Mouse (Mus musculus) heart, embryonic 13.5 days (tissue): ENCODE data around the gene Notch3. TPM values are rescaled to one million over a fixed set of nuclear protein-coding genes. Genes with fewer than 3 reads are reported as not detected.
"Not testable (repeated sequence)": the region's sequence is repeated elsewhere in the genome, so short reads cannot be mapped to it uniquely, and the experiment has no call there.

Source experiments
- ATAC-seq: fragments of 200-750 bp; cut with Nextera tagmentation; 2 replicates; pipeline ENCODE4 v1.8.0; 2017; ENCODE audit warnings: moderate TSS enrichment; ENCODE audit not compliant: insufficient number of reproducible peaks, low FRiP score, low TSS enrichment; ENCODE audit errors: extremely low read depth
- H3K27ac ChIP-seq: fragments of 300-500 bp; sonication (generic); replicated peaks from 2 replicates; pipeline ENCODE4 v1.5.1; 2015; ENCODE audit warnings: moderate library complexity, mild to moderate bottlenecking, inconsistent platforms
- H3K27me3 ChIP-seq: fragments of 300-500 bp; sonication (generic); replicated peaks from 2 replicates; pipeline ENCODE4 v1.6.1; 2015; ENCODE audit warnings: mild to moderate bottlenecking, inconsistent platforms
- H3K36me3 ChIP-seq: fragments of 300-500 bp; sonication (generic); 2 replicates; pipeline ENCODE4 v1.6.1; 2015; ENCODE audit warnings: mild to moderate bottlenecking, inconsistent platforms
- H3K4me1 ChIP-seq: fragments of 300-500 bp; sonication (generic); 2 replicates; pipeline ENCODE4 v1.6.1; 2015; ENCODE audit warnings: inconsistent platforms
- H3K4me2 ChIP-seq: fragments of 300-500 bp; sonication (generic); 2 replicates; pipeline ENCODE4 v1.6.1; 2015; ENCODE audit warnings: inconsistent platforms, mild to moderate bottlenecking, moderate library complexity
- H3K4me3 ChIP-seq: fragments of 300-500 bp; sonication (generic); 2 replicates; pipeline ENCODE4 v1.5.1; 2015; ENCODE audit warnings: moderate library complexity, mild to moderate bottlenecking, inconsistent platforms
- H3K9ac ChIP-seq: fragments of 300-500 bp; sonication (generic); 2 replicates; pipeline ENCODE4 v1.6.1; 2015; ENCODE audit warnings: inconsistent platforms, mild to moderate bottlenecking, moderate library complexity
- H3K9me3 ChIP-seq: fragments of 300-500 bp; sonication (generic); 2 replicates; pipeline ENCODE4 v1.6.1; 2016; ENCODE audit warnings: inconsistent platforms
- WGBS: fragments of 180-500 bp; shearing (Covaris S2); methylation state at CpG from one replicate; pipeline ENCODE4 v1.1.7; 2015; ENCODE audit warnings: mixed read lengths; 5-methylcytosine and 5-hydroxymethylcytosine counted together
- polyA plus RNA-seq: library from polyadenylated mRNA; unstranded; fragments of >200 nt; fragmentation: Nextera tagmentation; extraction: Ambion mirVana; gene quantifications from 2 replicates; pipeline ENCODE4 v1.2.1, GENCODE M21; 2015

Gene Notch3
- polyA plus RNA-seq, 1 experiment from 2014 or later: 5.7 TPM

GRCm38 (mm10) chr17:32116586-32117286 is 49.9 kb downstream of the Notch3 start:
- Histone ChIP-seq H3K36me3 (peaks cover 1% of the 10 kb centered on the region), H3K4me1 (peaks cover 55% of the 10 kb centered on the region), H3K4me3 (no peak overlapping the region), H3K9me3 (no peaks in the 10 kb centered on the region), H3K27ac (no peak overlapping the region), H3K4me2 (no peak overlapping the region), H3K9ac (no peak overlapping the region), H3K27me3 (peaks cover 35% of the 10 kb centered on the region)
- 77% methylated on average over 6 of the region's 6 CpGs for WGBS
- ATAC-seq: no peak

- Histone ChIP-seq H3K4me1 (peaks cover 59% of the 10 kb centered on the region), H3K4me3 (peak overlapping the region; percentile 60), H3K9ac (peak overlapping the region; percentile 78), H3K27me3 (peaks cover 35% of the 10 kb centered on the region), H3K4me2 (peak overlapping the region; percentile 97)
- H3K36me3 ChIP-seq, H3K9me3 ChIP-seq, H3K27ac ChIP-seq, ATAC-seq: not testable (repeated sequence)
- 63% methylated on average over 5 of the region's 5 CpGs for WGBS
Observed at GRCm38 (mm10) chr17:32114486-32114885, 52.2 kb downstream of the Notch3 start.

GRCm38 (mm10) chr17:32113523-32114421 is 52.9 kb downstream of the Notch3 start:
- WGBS: 1% methylated on average over 56 of the region's 56 CpGs
- H3K36me3 ChIP-seq: no peaks in the 10 kb centered on the region
- peak overlapping the region; percentile 97 for H3K4me2 ChIP-seq
- H3K27ac ChIP-seq: no peak overlapping the region
- peaks cover 57% of the 10 kb centered on the region for H3K4me1 ChIP-seq
- H3K9ac ChIP-seq: peak overlapping the region; percentile 78
- H3K9me3 ChIP-seq: no peaks in the 10 kb centered on the region
- H3K27me3 ChIP-seq: peaks cover 35% of the 10 kb centered on the region
- H3K4me3 ChIP-seq: peak overlapping the region; percentile 60
- peak; percentile 68 for ATAC-seq

GRCm38 (mm10) chr17:32113255-32113522 is 53.5 kb downstream of the Notch3 start:
- Histone ChIP-seq H3K4me1 (peaks cover 52% of the 10 kb centered on the region), H3K4me3 (peak overlapping the region; percentile 60), H3K27me3 (peaks cover 35% of the 10 kb centered on the region), H3K36me3 (no peaks in the 10 kb centered on the region), H3K9me3 (no peaks in the 10 kb centered on the region), H3K9ac (peak overlapping the region; percentile 78), H3K4me2 (peak overlapping the region; percentile 97), H3K27ac (no peak overlapping the region)
- WGBS: 6% methylated on average over 8 of the region's 8 CpGs
- ATAC-seq: peak; percentile 57; the same call in 1 of the 2 replicates

GRCm38 (mm10) chr17:32112434-32113254 is 54.0 kb downstream of the Notch3 start:
- H3K36me3 ChIP-seq: no peaks in the 10 kb centered on the region
- peak overlapping the region; percentile 60 for H3K4me3 ChIP-seq
- H3K27ac ChIP-seq: no peak overlapping the region
- no peak for ATAC-seq
- H3K27me3 ChIP-seq: peaks cover 35% of the 10 kb centered on the region
- no peaks in the 10 kb centered on the region for H3K9me3 ChIP-seq
- H3K4me1 ChIP-seq: peaks cover 47% of the 10 kb centered on the region
- WGBS: 52% methylated on average over 8 of the region's 8 CpGs
- peak overlapping the region; percentile 97 for H3K4me2 ChIP-seq
- peak overlapping the region; percentile 78; the same call in 1 of the 2 replicates for H3K9ac ChIP-seq

GRCm38 (mm10) chr17:32110980-32111780 is 55.5 kb downstream of the Notch3 start:
- H3K4me3 ChIP-seq: no peak overlapping the region
- 75% methylated on average over 10 of the region's 10 CpGs for WGBS
- no peak for ATAC-seq
- H3K4me2 ChIP-seq: no peak overlapping the region
- H3K9ac ChIP-seq: peak overlapping the region; percentile 52; the same call in 1 of the 2 replicates
- peaks cover 40% of the 10 kb centered on the region for H3K4me1 ChIP-seq
- peaks cover 28% of the 10 kb centered on the region for H3K27me3 ChIP-seq
- H3K36me3 ChIP-seq: no peaks in the 10 kb centered on the region
- peak overlapping the region; percentile 48 for H3K27ac ChIP-seq
- H3K9me3 ChIP-seq: no peaks in the 10 kb centered on the region

- Histone ChIP-seq H3K4me2 (no peak overlapping the region), H3K4me3 (no peak overlapping the region), H3K27me3 (peaks cover 21% of the 10 kb centered on the region), H3K4me1 (peaks cover 40% of the 10 kb centered on the region), H3K27ac (peak overlapping the region; percentile 48), H3K36me3 (no peaks in the 10 kb centered on the region), H3K9ac (peak overlapping the region; percentile 52; the same call in 1 of the 2 replicates), H3K9me3 (no peaks in the 10 kb centered on the region)
- WGBS: 54% methylated on average over 2 of the region's 2 CpGs
- no peak for ATAC-seq
Observed at GRCm38 (mm10) chr17:32110424-32110823, 56.2 kb downstream of the Notch3 start.

GRCm38 (mm10) chr17:32109201-32109940 is 57.3 kb downstream of the Notch3 start:
- no peak overlapping the region for H3K4me2 ChIP-seq
- H3K4me3 ChIP-seq: no peak overlapping the region
- 0 out of 2 replicates have a peak overlapping the region, but pooled peaks have one; percentile 48 for H3K27ac ChIP-seq
- H3K27me3 ChIP-seq: peaks cover 25% of the 10 kb centered on the region
- H3K9me3 ChIP-seq: no peaks in the 10 kb centered on the region
- ATAC-seq: no peak
- 68% methylated on average over 6 of the region's 6 CpGs for WGBS
- H3K36me3 ChIP-seq: no peaks in the 10 kb centered on the region
- H3K9ac ChIP-seq: no peak overlapping the region
- H3K4me1 ChIP-seq: peaks cover 39% of the 10 kb centered on the region

- peaks cover 30% of the 10 kb centered on the region for H3K4me1 ChIP-seq
- ATAC-seq, H3K9me3 ChIP-seq, H3K27ac ChIP-seq, H3K4me3 ChIP-seq, H3K4me2 ChIP-seq, H3K9ac ChIP-seq, H3K36me3 ChIP-seq: not testable (repeated sequence)
- peaks cover 18% of the 10 kb centered on the region for H3K27me3 ChIP-seq
- WGBS: 58% methylated on average over 5 of the region's 5 CpGs
Observed at GRCm38 (mm10) chr17:32108320-32109011, 58.2 kb downstream of the Notch3 start.
